Mouse (Mus musculus) kidney, adult 8-10 months (tissue): ENCODE measurements at regions not wholly inside any gene's neighbourhood (a gene's known extent, or its start where the extent isn't known, plus 50 kb on each side); places are given as distances from the start of the nearest gene placed in this dataset.

Experiments
- DNase-seq, 2 experiments: peaks; one replicate each; pipeline ENCODE4 v3.0.0; 2022

GRCm38 (mm10) chr5:45923907-45924594 is 66.6 kb upstream of the Lcorl start:
- no peak for DNase-seq
